Mouse (Mus musculus) midbrain, embryonic 10.5 days (tissue): ENCODE measurements around the gene Prrxl1. TPM values are rescaled to one million over a fixed set of nuclear protein-coding genes. Genes with fewer than 3 reads are reported as not detected.
A peak's percentile ranks its signal among the peaks of the same experiment; 100 is the strongest.

Experiments
- DNase-seq: peaks from one replicate; pipeline ENCODE4 v3.0.0-alpha.2; 2017; ENCODE audit warnings: low spot score
- H3K27ac ChIP-seq: fragments of 300-500 bp; sonication (generic); replicated peaks from 2 replicates; pipeline ENCODE4 v1.5.1; 2016; ENCODE audit warnings: mild to moderate bottlenecking
- H3K27me3 ChIP-seq: fragments of 300-500 bp; sonication (generic); 2 replicates; pipeline ENCODE4 v1.6.1; 2016; ENCODE audit warnings: low read depth, mild to moderate bottlenecking; ENCODE audit not compliant: poor library complexity, severe bottlenecking
- H3K36me3 ChIP-seq: fragments of 300-500 bp; sonication (generic); 2 replicates; pipeline ENCODE4 v1.6.1; 2016; ENCODE audit warnings: mild to moderate bottlenecking, moderate library complexity
- H3K4me1 ChIP-seq: fragments of 300-500 bp; sonication (generic); 2 replicates; pipeline ENCODE4 v1.6.1; 2016
- H3K4me3 ChIP-seq: fragments of 300-500 bp; sonication (generic); 2 replicates; pipeline ENCODE4 v1.5.1; 2016; ENCODE audit warnings: mild to moderate bottlenecking, moderate library complexity
- H3K9me3 ChIP-seq: fragments of 300-500 bp; sonication (generic); replicated peaks from 2 replicates; pipeline ENCODE4 v1.6.1; 2016; ENCODE audit warnings: mild to moderate bottlenecking
- WGBS: fragments of 180-500 bp; shearing (Covaris S2); methylation state at CpG from one replicate; pipeline ENCODE4 v1.1.7; 2016; 5-methylcytosine and 5-hydroxymethylcytosine counted together
- polyA plus RNA-seq: library from polyadenylated mRNA; unstranded; fragments of >200 nt; fragmentation: Nextera tagmentation; extraction: Ambion mirVana; gene quantifications from 2 replicates; pipeline ENCODE4 v1.2.1, GENCODE M21; 2016

The Prrxl1 gene
- polyA plus RNA-seq, 1 experiment from 2014 or later = 6.0 TPM

DNA sequence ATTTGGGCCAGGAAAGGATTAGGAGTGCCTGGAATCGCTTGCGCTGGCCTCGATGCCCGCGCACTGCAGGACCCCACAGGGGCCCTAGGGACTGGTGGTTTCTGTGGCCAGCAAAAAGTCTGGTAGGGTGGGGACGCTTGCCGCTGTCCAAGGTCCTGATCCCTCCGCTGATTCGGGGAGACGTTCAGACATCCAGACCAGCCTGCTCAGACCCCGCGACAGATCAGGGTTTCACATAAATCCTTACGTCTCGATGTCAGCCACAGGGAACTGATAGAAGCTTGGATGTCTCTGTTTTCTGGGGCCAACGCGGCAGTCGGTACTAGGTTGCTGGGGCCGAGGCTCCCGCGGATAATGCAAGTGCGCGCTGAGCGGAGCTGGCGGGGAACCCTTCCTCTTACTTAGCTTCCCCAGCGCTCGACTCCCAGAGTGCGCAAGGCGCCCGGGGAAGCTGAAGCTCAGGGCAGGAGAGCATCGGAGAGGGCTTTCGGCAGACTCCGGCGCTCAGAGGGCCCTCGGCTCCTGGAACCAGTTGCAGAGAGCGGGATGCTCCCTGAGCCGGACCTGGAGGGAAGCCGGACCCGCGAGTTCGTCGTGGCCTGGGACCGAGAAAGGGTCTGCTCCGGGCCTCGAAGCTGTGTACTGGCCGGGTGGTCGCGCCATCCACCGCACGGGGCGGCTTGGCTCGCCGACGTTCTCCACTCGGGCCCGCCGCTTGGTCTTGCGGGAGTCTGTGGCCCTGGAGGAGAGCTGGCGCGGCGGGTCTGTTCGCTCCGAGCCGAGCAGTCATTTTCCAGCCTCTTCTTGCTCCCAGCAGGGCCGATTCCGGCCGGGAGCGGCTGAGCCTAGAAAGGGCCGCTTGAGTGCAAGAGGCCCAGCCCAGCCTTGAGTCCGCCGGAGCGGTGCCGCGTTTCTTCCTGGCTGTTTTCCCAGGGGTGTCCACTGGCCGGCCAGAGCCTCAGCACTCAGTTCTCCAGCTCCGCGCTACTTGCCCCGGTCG lies 1.7 kb upstream of the Prrxl1 start:
- Histone ChIP-seq H3K36me3 (no peaks in the 10 kb centered on the region), H3K9me3 (no peaks in the 10 kb centered on the region), H3K27me3 (peaks cover 99% of the 10 kb centered on the region), H3K4me1 (peaks cover 37% of the 10 kb centered on the region), H3K27ac (no peak overlapping the region; the same call in 1 of the 2 replicates), H3K4me3 (peak overlapping the region; percentile 52)
- WGBS = under 1% methylated on average over 78 of the region's 78 CpGs
- DNase-seq = peak; percentile 85

DNA sequence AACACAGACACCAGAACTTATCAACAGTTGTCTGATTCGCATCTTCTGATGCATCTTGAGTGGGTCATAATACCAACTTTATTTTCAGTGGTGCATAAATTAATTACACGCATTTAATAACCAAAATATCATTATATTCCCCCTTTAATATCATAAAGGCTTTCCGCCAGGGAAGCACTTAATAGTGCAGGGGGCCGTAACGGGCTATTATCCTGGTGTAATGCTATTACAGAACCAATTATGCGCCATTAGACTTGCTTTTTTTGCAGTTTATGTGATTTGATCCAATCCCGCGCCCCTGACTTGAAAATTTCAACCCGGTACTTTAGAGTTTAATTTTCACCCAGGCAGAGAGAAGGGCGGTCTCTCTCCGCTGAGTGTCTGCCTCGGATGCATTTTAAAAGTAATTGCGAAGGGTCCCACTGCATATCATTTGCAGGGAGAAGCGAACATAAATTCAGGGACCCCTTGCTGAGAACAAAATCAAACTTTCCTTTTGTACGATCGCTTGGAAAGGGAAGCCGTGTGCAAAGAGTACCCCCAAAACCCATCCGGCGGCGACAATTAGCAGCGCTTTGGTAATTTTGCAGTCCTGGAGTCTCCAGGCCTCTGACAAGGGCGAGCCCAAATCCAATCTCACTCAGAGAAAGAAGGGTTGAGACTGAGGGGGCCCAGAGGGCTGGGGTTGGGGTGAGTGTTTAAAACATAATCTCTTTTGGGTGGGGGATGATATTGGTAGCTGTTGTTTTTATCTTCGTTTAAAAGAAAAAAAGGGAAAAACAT lies 579 bp upstream of the Prrxl1 start:
- no peaks in the 10 kb centered on the region for H3K36me3 ChIP-seq
- WGBS = 3% methylated on average over 23 of the region's 23 CpGs
- peaks cover 100% of the 10 kb centered on the region for H3K27me3 ChIP-seq
- H3K27ac ChIP-seq = no peak overlapping the region
- no peaks in the 10 kb centered on the region for H3K9me3 ChIP-seq
- H3K4me3 ChIP-seq = peak overlapping the region; percentile 52
- peaks cover 37% of the 10 kb centered on the region for H3K4me1 ChIP-seq
- peak; percentile 36 for DNase-seq

DNA sequence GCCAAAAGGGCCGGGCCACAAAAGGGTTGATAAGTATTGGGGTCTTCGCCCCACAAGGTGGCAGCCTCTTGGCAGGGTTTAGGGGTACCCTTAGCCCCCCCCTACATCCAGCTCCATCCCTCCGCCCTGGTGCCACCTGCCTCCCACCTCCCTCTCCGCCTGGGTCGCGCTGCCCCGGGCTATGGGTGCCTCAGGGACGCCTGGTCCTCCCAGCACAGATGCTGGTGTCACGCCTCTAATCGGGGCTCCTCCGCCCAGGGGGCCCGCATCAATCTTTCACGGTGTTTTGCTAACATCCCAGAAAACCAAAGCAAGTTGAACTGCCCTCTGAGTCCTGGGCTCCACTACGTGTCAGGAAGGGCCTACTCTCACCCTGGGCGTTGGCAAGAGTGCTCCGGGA lies 903 bp downstream of the Prrxl1 start:
- peaks cover 92% of the 10 kb centered on the region for H3K27me3 ChIP-seq
- H3K36me3 ChIP-seq = no peaks in the 10 kb centered on the region
- H3K4me1 ChIP-seq = peaks cover 37% of the 10 kb centered on the region
- 0 out of 2 replicates have a peak overlapping the region, but pooled peaks have one; percentile 59 for H3K27ac ChIP-seq
- no peaks in the 10 kb centered on the region for H3K9me3 ChIP-seq
- DNase-seq = peak; percentile 24
- H3K4me3 ChIP-seq = peak overlapping the region; percentile 52
- WGBS = 2% methylated on average over 16 of the region's 16 CpGs

DNA sequence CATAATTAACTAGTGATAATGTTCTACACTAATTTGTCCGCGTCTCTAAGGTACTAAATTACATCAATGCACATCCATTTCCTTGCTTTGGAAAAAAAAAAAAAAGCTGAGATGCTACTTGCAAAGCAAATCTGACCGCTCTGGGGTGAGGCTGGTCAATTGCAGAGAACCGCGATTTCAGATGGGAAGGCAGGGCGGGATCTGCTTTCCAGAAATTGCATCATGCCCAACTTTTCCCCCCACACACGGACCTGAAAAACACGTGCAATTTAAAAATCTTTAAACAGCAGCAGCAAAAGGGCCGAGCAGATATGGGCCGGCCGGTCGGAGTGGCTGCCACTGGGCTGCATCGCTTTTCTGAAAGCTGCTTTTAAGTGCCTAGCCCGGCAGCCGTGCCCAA lies 6.3 kb downstream of the Prrxl1 start:
- peaks cover 9% of the 10 kb centered on the region for H3K4me1 ChIP-seq
- no peak overlapping the region for H3K27ac ChIP-seq
- DNase-seq = no peak
- H3K4me3 ChIP-seq = no peak overlapping the region
- H3K36me3 ChIP-seq = no peaks in the 10 kb centered on the region
- H3K9me3 ChIP-seq = no peaks in the 10 kb centered on the region
- 55% methylated on average over 15 of the region's 15 CpGs for WGBS
- peaks cover 38% of the 10 kb centered on the region for H3K27me3 ChIP-seq

DNA sequence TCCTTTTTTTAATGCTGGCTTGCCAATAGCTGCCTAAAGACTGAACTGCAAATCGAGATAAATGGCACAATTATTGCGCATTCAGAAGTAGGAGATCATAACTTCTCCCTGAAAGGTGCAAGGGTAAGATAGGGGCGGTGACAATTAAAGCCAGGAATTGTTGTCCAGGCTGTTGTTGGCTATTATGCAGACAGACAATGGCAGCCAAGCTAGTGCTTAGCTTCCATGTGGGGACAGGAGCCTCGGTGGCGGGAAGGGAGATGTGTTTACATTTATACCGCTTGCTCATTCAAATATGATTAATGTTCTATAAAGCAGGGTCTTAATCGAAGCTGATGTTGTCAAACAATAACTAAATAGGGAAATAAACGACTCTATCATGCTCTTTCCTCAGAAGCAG lies 7.1 kb downstream of the Prrxl1 start:
- Histone ChIP-seq H3K9me3 (no peaks in the 10 kb centered on the region), H3K4me3 (no peak overlapping the region), H3K27ac (no peak overlapping the region), H3K36me3 (no peaks in the 10 kb centered on the region), H3K4me1 (peaks cover 12% of the 10 kb centered on the region), H3K27me3 (peaks cover 30% of the 10 kb centered on the region)
- DNase-seq = no peak
- WGBS = 77% methylated on average over 8 of the region's 8 CpGs

DNA sequence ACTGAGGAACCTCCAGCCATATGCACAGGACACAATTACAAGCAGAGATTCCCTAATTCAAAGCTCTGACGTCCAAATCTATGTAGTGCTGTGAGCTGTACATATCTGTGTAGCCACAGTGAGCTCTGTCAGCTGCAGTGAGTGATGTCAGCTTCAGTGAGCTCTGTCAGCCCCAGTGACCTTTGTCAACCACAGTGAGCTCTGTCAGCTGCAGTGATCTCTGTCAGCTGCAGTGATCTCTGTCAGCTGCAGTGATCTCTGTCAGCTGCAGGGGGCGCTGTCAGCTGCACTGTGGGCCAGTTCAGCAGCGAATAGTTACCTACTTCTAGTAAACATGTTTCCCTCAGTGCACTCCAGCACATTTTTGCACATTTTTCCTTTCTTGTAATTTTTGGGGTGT lies 10.2 kb downstream of the Prrxl1 start:
- no peaks in the 10 kb centered on the region for H3K36me3 ChIP-seq
- H3K4me1 ChIP-seq = peaks cover 15% of the 10 kb centered on the region
- H3K9me3 ChIP-seq = no peaks in the 10 kb centered on the region
- no peak overlapping the region for H3K27ac ChIP-seq
- H3K27me3 ChIP-seq = no peaks in the 10 kb centered on the region; the same call in 1 of the 2 replicates
- 20% methylated on average over 3 of the region's 3 CpGs for WGBS
- peak; percentile 34 for DNase-seq
- no peak overlapping the region for H3K4me3 ChIP-seq

DNA sequence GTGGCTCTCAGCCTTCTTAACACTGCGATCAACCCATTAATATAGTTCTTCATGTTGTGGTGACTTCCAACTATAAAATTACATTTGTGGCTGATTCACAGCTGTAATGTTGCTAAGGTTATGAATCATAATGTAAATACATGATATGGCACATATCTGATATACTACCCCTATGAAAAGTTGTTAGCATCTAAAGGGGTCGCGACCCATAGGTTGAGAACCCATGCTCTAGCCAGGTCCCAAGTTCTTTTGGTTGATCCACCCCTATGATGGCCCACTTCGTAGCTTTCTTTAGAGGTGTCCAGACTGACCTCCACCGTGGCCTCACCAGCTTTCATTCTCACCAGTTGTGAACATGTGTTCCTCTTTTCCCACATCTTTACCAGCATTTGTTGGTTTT lies 18.0 kb downstream of the Prrxl1 start:
- Histone ChIP-seq H3K27ac (no peak overlapping the region), H3K9me3 (no peaks in the 10 kb centered on the region), H3K4me3 (no peak overlapping the region), H3K27me3 (no peaks in the 10 kb centered on the region), H3K36me3 (no peaks in the 10 kb centered on the region), H3K4me1 (no peaks in the 10 kb centered on the region)
- WGBS = 91% methylated on average over 5 of the region's 5 CpGs
- no peak for DNase-seq

DNA sequence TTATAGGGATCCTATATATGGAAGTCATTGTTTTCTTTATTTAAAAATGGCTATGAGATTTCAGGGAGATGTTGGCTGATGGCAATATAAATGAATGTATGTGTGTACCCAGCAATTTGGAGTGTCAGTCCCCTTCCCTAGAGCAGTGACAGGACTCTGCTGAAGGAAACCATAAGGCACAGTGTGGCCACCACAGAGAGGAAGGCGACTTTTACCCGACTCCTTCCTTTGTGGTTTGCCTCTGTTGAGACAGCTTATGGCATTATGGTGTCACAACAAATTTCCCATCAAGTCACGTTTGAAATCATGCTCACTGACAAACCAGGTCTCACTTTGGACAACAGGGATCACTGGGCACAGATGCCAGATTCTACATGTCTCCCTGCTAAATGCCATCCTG lies 25.0 kb downstream of the Prrxl1 start:
- H3K27ac ChIP-seq = no peak overlapping the region
- WGBS = 79% methylated on average over 3 of the region's 3 CpGs
- peaks cover 5% of the 10 kb centered on the region; the same call in 1 of the 2 replicates for H3K4me1 ChIP-seq
- H3K4me3 ChIP-seq = no peak overlapping the region
- H3K27me3 ChIP-seq = no peaks in the 10 kb centered on the region
- no peak for DNase-seq
- H3K9me3 ChIP-seq = no peaks in the 10 kb centered on the region
- H3K36me3 ChIP-seq = no peaks in the 10 kb centered on the region

DNA sequence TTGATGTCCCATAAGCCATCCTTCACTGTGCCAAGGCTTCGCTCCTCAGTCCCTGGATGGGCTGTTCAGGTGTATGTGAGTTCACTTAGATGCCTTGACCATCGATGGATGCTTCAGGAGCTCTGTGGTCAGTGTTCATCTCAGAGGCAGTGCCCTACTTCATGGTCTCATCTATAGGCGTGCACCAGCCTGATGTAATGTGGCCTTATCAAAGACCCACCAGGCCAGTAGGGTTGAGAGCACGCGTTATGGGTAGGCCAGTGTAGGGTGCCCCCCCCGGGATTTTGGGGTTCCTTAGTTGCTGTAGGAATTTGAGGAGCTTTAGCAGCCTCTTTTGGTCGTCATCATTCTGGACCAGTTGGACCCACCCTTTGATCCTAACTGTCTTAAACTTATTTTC lies 25.6 kb downstream of the Prrxl1 start:
- 88% methylated on average over 7 of the region's 7 CpGs for WGBS
- no peak for DNase-seq
- Histone ChIP-seq H3K27me3 (no peaks in the 10 kb centered on the region), H3K4me1 (peaks cover 5% of the 10 kb centered on the region; the same call in 1 of the 2 replicates), H3K36me3 (no peaks in the 10 kb centered on the region), H3K4me3 (no peak overlapping the region), H3K9me3 (no peaks in the 10 kb centered on the region), H3K27ac (no peak overlapping the region)

DNA sequence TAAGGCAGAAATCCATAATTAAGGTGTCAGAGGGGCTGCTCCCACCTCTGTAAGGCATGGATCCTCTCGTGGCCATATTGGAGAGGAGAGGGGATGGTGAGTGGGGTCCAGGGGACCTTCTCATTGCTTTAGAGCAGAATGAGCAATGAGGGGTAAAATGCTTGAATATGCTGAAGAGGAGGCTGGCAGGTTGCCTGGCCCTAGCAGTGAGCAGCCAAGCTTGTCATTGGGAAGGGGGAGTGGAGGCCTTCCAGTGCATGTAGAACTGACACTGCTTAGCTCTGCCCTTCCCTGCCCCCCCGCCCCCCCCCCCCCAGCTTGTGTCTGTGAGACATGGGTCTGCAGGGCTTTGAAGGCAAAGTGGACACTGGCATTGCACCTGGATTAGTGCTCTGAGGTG lies 28.1 kb downstream of the Prrxl1 start:
- Histone ChIP-seq H3K27ac (no peak overlapping the region), H3K4me1 (peaks cover 5% of the 10 kb centered on the region; the same call in 1 of the 2 replicates), H3K4me3 (no peak overlapping the region), H3K27me3 (no peaks in the 10 kb centered on the region), H3K36me3 (no peaks in the 10 kb centered on the region), H3K9me3 (no peaks in the 10 kb centered on the region)
- no peak for DNase-seq
- 73% methylated on average over 2 of the region's 2 CpGs for WGBS

DNA sequence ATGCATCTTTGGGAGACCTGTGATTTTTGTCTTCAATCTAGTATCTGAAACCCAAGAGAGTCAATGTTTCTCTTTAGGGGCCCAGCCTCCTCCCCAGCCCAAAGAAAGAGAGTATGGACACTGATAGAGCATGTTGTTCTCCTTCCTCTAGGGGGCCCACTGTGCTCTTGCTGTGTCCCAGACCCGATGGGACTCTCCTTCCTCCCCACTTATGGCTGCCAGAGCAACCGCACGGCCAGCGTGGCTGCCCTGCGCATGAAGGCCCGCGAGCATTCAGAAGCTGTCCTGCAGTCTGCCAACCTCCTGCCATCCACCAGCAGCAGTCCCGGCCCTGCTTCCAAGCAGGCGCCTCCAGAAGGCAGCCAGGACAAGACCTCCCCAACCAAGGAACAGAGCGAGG lies 29.4 kb downstream of the Prrxl1 start:
- H3K4me1 ChIP-seq = peaks cover 5% of the 10 kb centered on the region; the same call in 1 of the 2 replicates
- DNase-seq = no peak
- H3K4me3 ChIP-seq = no peak overlapping the region
- H3K27me3 ChIP-seq = no peaks in the 10 kb centered on the region
- 51% methylated on average over 10 of the region's 10 CpGs for WGBS
- H3K36me3 ChIP-seq = no peaks in the 10 kb centered on the region
- no peak overlapping the region; the same call in 1 of the 2 replicates for H3K27ac ChIP-seq
- no peaks in the 10 kb centered on the region for H3K9me3 ChIP-seq

DNA sequence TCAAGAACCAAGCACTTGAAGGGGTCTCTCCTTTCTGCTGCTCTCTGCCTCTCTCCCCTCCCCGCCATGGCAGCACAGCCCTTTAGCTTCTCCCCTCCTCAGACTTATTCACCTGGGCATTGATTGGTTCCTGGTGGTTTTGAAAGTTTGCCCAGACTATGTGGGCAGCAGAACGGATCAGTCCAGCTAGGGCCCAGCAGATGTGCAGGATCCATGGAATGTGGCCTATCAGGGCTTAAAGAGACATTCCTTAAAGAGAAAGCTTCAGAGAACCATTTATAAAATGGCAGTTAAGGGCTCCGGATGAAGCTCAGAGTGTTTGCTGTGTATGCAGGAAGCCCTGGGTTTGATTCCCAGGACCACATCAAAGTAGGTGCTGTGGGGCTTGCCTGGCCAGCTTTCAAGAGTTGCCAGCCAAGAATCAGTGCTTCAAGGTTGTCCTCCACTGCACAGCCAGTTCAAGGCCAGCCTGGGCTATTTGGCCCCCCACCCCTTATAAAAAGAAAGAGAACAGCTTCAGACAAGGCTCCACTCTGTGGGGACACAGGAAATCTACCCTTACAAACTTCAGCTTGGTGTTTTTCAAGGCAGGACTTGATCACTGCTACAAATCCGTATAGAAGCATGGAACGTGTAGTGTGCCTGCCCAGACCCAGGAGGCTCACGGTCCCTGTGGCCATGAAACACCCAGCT lies 33.8 kb downstream of the Prrxl1 start:
- H3K9me3 ChIP-seq = no peaks in the 10 kb centered on the region
- WGBS = 84% methylated on average over 6 of the region's 6 CpGs
- no peak for DNase-seq
- H3K27me3 ChIP-seq = no peaks in the 10 kb centered on the region
- no peaks in the 10 kb centered on the region for H3K36me3 ChIP-seq
- H3K4me1 ChIP-seq = peaks cover 5% of the 10 kb centered on the region; the same call in 1 of the 2 replicates
- no peak overlapping the region for H3K4me3 ChIP-seq
- no peak overlapping the region for H3K27ac ChIP-seq
